Mouse (Mus musculus): Measurements from ENCODE around the gene Npc2.

GRCm38 (mm10) chr12:84812004-84812403 lies 39.1 kb upstream of the Npc2 start:
- TF ChIP-seq CTCF (IDR thresholded peaks at IDR 0.05; ENCODE audit: borderline replicate concordance, insufficient read depth, low read depth, low read length), result peak; percentile 54; the same call in 1 of the 2 replicates
- TF ChIP-seq POLR2A (IDR thresholded peaks at IDR 0.05; ENCODE audit: borderline replicate concordance, insufficient read depth, low read length), result no peak
